Mouse (Mus musculus) liver (tissue): ENCODE measurements around the gene Acbd7.

Source experiments
- DNase-seq: peaks from one replicate; pipeline ENCODE4 v3.0.0-alpha.2; 2020; ENCODE audit warnings: mixed read lengths

Gene Acbd7

GRCm38 (mm10) chr2:3335611-3336301 lies at the start of gene Acbd7:
TSS of gene Acbd7 (plus strand) at chr2:3336168.
- DNase-seq: peak; percentile 84

GRCm38 (mm10) chr2:3286243-3286642 lies 49.7 kb upstream of the Acbd7 start:
- DNase-seq: no peak

GRCm38 (mm10) chr2:3289581-3289980 lies 46.4 kb upstream of the Acbd7 start:
- no peak for DNase-seq

- DNase-seq: no peak
Measured at GRCm38 (mm10) chr2:3292170-3292569, 43.8 kb upstream of the Acbd7 start.

GRCm38 (mm10) chr2:3295826-3296225 lies 40.1 kb upstream of the Acbd7 start:
- DNase-seq: no peak

GRCm38 (mm10) chr2:3305426-3306025 lies 30.4 kb upstream of the Acbd7 start:
- DNase-seq: no peak

GRCm38 (mm10) chr2:3323132-3323531 lies 12.8 kb upstream of the Acbd7 start:
- no peak for DNase-seq

- DNase-seq: no peak
Measured at GRCm38 (mm10) chr2:3324381-3325130, 11.4 kb upstream of the Acbd7 start.

- DNase-seq: no peak
Measured at GRCm38 (mm10) chr2:3326547-3326946, 9.4 kb upstream of the Acbd7 start.

GRCm38 (mm10) chr2:3327351-3327750 lies 8.6 kb upstream of the Acbd7 start:
- DNase-seq: peak; percentile 66

GRCm38 (mm10) chr2:3331071-3331703 lies 4.8 kb upstream of the Acbd7 start:
- no peak for DNase-seq

GRCm38 (mm10) chr2:3332056-3332455 lies 3.9 kb upstream of the Acbd7 start:
- DNase-seq: no peak

- DNase-seq: peak; percentile 96
Measured at GRCm38 (mm10) chr2:3332484-3333242, 3.3 kb upstream of the Acbd7 start, which contains the start of gene Rpp38. TSS of gene Rpp38 (minus strand) at chr2:3332643.

- DNase-seq: no peak
Measured at GRCm38 (mm10) chr2:3333761-3334160, 2.2 kb upstream of the Acbd7 start.

GRCm38 (mm10) chr2:3348422-3348821 lies 12.5 kb downstream of the Acbd7 start:
- no peak for DNase-seq

GRCm38 (mm10) chr2:3348919-3349318 lies 13.0 kb downstream of the Acbd7 start:
- no peak for DNase-seq

GRCm38 (mm10) chr2:3353160-3353559 lies 17.2 kb downstream of the Acbd7 start:
- no peak for DNase-seq

- no peak for DNase-seq
Measured at GRCm38 (mm10) chr2:3355793-3356192, 19.8 kb downstream of the Acbd7 start.

GRCm38 (mm10) chr2:3356311-3356710 lies 20.3 kb downstream of the Acbd7 start:
- DNase-seq: no peak

GRCm38 (mm10) chr2:3357887-3358286 lies 21.9 kb downstream of the Acbd7 start:
- DNase-seq: no peak

- no peak for DNase-seq
Measured at GRCm38 (mm10) chr2:3361067-3361466, 25.1 kb downstream of the Acbd7 start.

- DNase-seq: no peak
Measured at GRCm38 (mm10) chr2:3365127-3365526, 29.2 kb downstream of the Acbd7 start.
